9 mouse cellular contexts compared by ENCODE assay signal in the genomic region with DNA sequence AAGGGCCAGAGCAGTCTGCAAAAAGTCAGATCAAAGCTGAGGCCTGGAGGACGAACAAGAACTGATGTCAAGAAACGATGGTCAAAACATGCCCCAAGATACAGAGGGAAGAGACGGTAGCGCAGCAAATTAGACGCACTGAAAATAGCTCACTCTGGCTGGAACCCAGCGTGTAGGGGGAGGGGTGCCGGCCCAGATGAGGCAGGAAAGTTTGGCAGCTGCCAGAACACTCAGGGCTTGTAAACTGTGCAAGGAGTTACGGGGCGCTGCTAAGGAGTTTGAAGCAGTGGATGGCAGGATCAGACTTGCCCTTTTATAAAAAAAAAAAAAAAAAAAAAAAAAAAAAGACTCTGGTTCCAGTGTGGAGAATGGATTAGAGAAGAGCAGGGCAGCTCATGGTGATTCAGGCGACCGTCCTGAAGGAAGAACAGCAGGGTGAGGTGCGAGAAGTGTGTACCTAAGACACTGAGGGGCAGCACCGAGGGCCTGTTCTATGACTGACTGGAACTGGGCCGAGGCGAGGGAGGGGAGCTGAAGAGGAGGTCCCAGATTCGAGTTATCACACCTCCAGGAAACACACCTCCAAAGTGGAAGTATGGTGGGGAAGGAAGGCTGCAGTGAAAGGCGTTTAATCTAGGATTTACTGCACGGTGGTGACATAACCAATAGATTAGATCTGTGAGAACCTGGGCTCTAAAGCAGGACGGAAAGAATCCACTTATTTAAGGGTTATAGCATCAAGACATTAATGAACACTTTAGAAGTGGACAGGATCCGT. TPM values are rescaled to one million over a fixed set of nuclear protein-coding genes. Genes with fewer than 3 reads are reported as not detected.
DNase-seq lines count a peak whose midpoint lies in the region; ATAC-seq lines count a peak whose summit lies in the region.
"Had no signal": no experiment of that assay in that cellular context is flagged by ENCODE, and none has a peak within 500 bp of the region (broad histone marks: within the 10 kb centered on the region; RNA-seq: fewer than 3 reads in every experiment).

No protein-coding gene starts in this region.

- no peak overlapping the region for H3K4me2 ChIP-seq in stomach, embryonic 16.5 days (ENCODE audit: low read depth, low read length)
- no peak overlapping the region for H3K4me2 ChIP-seq in liver, embryonic 11.5 days

- peak; percentile 41 to 48 for DNase-seq in left cerebral cortex, adult 18-20 months (ENCODE audit: low spot score in 2 of 2)
- DNase-seq in left cerebral cortex, adult 8-10 months (ENCODE audit: low spot score in 2 of 2): no peak
- DNase-seq in forelimb bud, embryonic 11.5 days (ENCODE audit: low read depth, low spot score): peak; percentile 33
- peak; percentile 76 to 87 for DNase-seq in heart, postnatal 10 days
- DNase-seq in liver, embryonic 11.5 days (ENCODE audit: low spot score): no peak
- no peak for DNase-seq in embryo, embryonic 10.5 days (ENCODE audit: low spot score)
- DNase-seq in frontal cortex, postnatal 10 days (ENCODE audit: low spot score in 2 of 2): no peak
- DNase-seq: layer of hippocampus, postnatal 36 days had no signal

- H3K27me3 ChIP-seq in stomach, embryonic 16.5 days (ENCODE audit: control insufficient read depth, insufficient read depth, low read length): no peaks in the 10 kb centered on the region
- H3K27me3 ChIP-seq in liver, embryonic 11.5 days (replicated peaks; ENCODE audit: control insufficient read depth, insufficient read depth, low read length): no peaks in the 10 kb centered on the region

- intact Hi-C loops in heart, postnatal 10 days (cut with DNase I): no loop called here

- peak; percentile 29; the same call in 1 of the 2 replicates for ATAC-seq in stomach, embryonic 16.5 days (ENCODE audit: insufficient read depth, low FRiP score)
- ATAC-seq in liver, embryonic 11.5 days (replicated peaks; ENCODE audit: low FRiP score): no peak

- 0 out of 2 replicates have a peak, but pooled peaks cover 3% of the 10 kb centered on the region for H3K4me1 ChIP-seq in stomach, embryonic 16.5 days (ENCODE audit: control insufficient read depth, insufficient read depth, low read length)
- H3K4me1 ChIP-seq in liver, embryonic 11.5 days (replicated peaks; ENCODE audit: control insufficient read depth, insufficient read depth, low read length): no peaks in the 10 kb centered on the region

- H3K27ac ChIP-seq in stomach, embryonic 16.5 days (ENCODE audit: low read length): no peak overlapping the region
- H3K27ac ChIP-seq in liver, embryonic 11.5 days (ENCODE audit: low read depth, low read length): no peak overlapping the region

- no peak overlapping the region for H3K9ac ChIP-seq in stomach, embryonic 16.5 days (ENCODE audit: low read length)
- no peak overlapping the region for H3K9ac ChIP-seq in liver, embryonic 11.5 days (ENCODE audit: low read depth, low read length)

- no peaks in the 10 kb centered on the region for H3K36me3 ChIP-seq in stomach, embryonic 16.5 days (ENCODE audit: control insufficient read depth, insufficient read depth, low read length)
- no peaks in the 10 kb centered on the region for H3K36me3 ChIP-seq in liver, embryonic 11.5 days (ENCODE audit: control insufficient read depth, insufficient read depth, low read length)

- 65% methylated on average over 20 of the region's 20 CpGs for WGBS in stomach, embryonic 16.5 days
- WGBS in liver, embryonic 11.5 days: 77% methylated on average over 20 of the region's 20 CpGs

- H3K4me3 ChIP-seq in stomach, embryonic 16.5 days (replicated peaks; ENCODE audit: low read length): no peak overlapping the region
- no peak overlapping the region for H3K4me3 ChIP-seq in liver, embryonic 11.5 days (ENCODE audit: low read depth, low read length)

- H3K9me3 ChIP-seq in stomach, embryonic 16.5 days (replicated peaks; ENCODE audit: control insufficient read depth, low read length): no peaks in the 10 kb centered on the region
- no peaks in the 10 kb centered on the region for H3K9me3 ChIP-seq in liver, embryonic 11.5 days (ENCODE audit: control insufficient read depth, low read length)

RNA-seq across cellular contexts. Expression of gene Nsf, which starts 52.9 kb away (rescaled TPM):
- 1,000 to 10,000 TPM; 1,028 to 1,036 TPM for total RNA-seq in left cerebral cortex, adult 18-20 months (2021)
- 100 to 1,000 TPM; 917 to 958 (median 948) TPM for total RNA-seq in left cerebral cortex, adult 8-10 months (2022)
- total RNA-seq in heart, postnatal 10 days (2021): 10 to 100 TPM; 36.8 to 39.9 TPM
- polyA plus RNA-seq in stomach, embryonic 16.5 days (2015; fragmentation: Nextera tagmentation; extraction: Ambion mirVana): 46.2 and 47.3 TPM in 2 replicates
- 50.3 and 54.3 TPM in 2 replicates for polyA plus RNA-seq in liver, embryonic 11.5 days (2014; fragmentation: Nextera tagmentation; extraction: Ambion mirVana)

Comparison
In these comparisons a context has a peak if more than half of its experiments do, and no peak if none do; other contexts are left out.
1. DNase-seq: peak in left cerebral cortex, adult 18-20 months (2 of 2), forelimb bud, embryonic 11.5 days (single experiment) and heart, postnatal 10 days (2 of 2); none in left cerebral cortex, adult 8-10 months (0 of 2), liver, embryonic 11.5 days (single experiment), embryo, embryonic 10.5 days (single experiment) and frontal cortex, postnatal 10 days (0 of 2).
2. RNA of gene Nsf, which starts 52.9 kb away (total RNA-seq): 1,028 to 1,036 TPM in left cerebral cortex, adult 18-20 months and 917 to 958 TPM in left cerebral cortex, adult 8-10 months; 36.8 to 39.9 TPM in heart, postnatal 10 days; every median in the first group is over 10 times any median in the second.